Mouse (Mus musculus): ENCODE data around the gene Cideb. TPM values are rescaled to one million over a fixed set of nuclear protein-coding genes. Genes with fewer than 3 reads are reported as not detected.
"Not testable (repeated sequence)": the region's sequence is repeated elsewhere in the genome, so short reads cannot be mapped to it uniquely, and the experiment has no call there.

Cideb gene
- polyA plus RNA-seq, 1 experiment from 2014 or later = 0.24 TPM

GRCm38 (mm10) chr14:55760156-55760555 is 1.9 kb upstream of the Cideb start:
- peak overlapping the region; percentile 34 for H3K4me3 ChIP-seq

GRCm38 (mm10) chr14:55757566-55757965 is 692 bp downstream of the Cideb start:
- WGBS = 88% methylated on average over 6 of the region's 6 CpGs
- peaks cover 44% of the 10 kb centered on the region for H3K36me3 ChIP-seq
- peaks cover 15% of the 10 kb centered on the region for H3K4me1 ChIP-seq
- no peak overlapping the region for H3K4me3 ChIP-seq
- H3K9me3 ChIP-seq (replicated peaks) = no peaks in the 10 kb centered on the region
- no peak for DNase-seq (ENCODE audit: low spot score)
- H3K27ac ChIP-seq = no peak overlapping the region
- H3K27me3 ChIP-seq (ENCODE audit: low read depth, poor library complexity, severe bottlenecking) = peaks cover 21% of the 10 kb centered on the region

More at GRCm38 (mm10) chr14:55760156-55760555, 1.9 kb upstream of the Cideb start:
- not testable (repeated sequence) for H3K9me3 ChIP-seq (replicated peaks); H3K27ac ChIP-seq
- DNase-seq (ENCODE audit: low spot score) = peak; percentile 88
- Histone ChIP-seq H3K36me3 (peaks cover 18% of the 10 kb centered on the region), H3K4me1 (peaks cover 18% of the 10 kb centered on the region), H3K27me3 (ENCODE audit: low read depth, poor library complexity, severe bottlenecking) (peaks cover 47% of the 10 kb centered on the region)
- under 1% methylated on average over 6 of the region's 6 CpGs for WGBS

GRCm38 (mm10) chr14:55747051-55747847 is 11.0 kb downstream of the Cideb start:
- no peaks in the 10 kb centered on the region for H3K27me3 ChIP-seq (ENCODE audit: low read depth, poor library complexity, severe bottlenecking)
- peak overlapping the region; percentile 94; the same call in 1 of the 2 replicates for H3K4me3 ChIP-seq
- 92% methylated on average over 10 of the region's 10 CpGs for WGBS
- H3K36me3 ChIP-seq = peaks cover 55% of the 10 kb centered on the region
- no peak overlapping the region for H3K27ac ChIP-seq
- H3K9me3 ChIP-seq (replicated peaks) = no peaks in the 10 kb centered on the region
- peaks cover 31% of the 10 kb centered on the region for H3K4me1 ChIP-seq
- no peak for DNase-seq (ENCODE audit: low spot score)

GRCm38 (mm10) chr14:55745861-55746237 is 12.4 kb downstream of the Cideb start:
- H3K4me1 ChIP-seq = peaks cover 31% of the 10 kb centered on the region
- H3K9me3 ChIP-seq (replicated peaks) = no peaks in the 10 kb centered on the region
- no peaks in the 10 kb centered on the region for H3K27me3 ChIP-seq (ENCODE audit: low read depth, poor library complexity, severe bottlenecking)
- H3K36me3 ChIP-seq = peaks cover 49% of the 10 kb centered on the region
- peak overlapping the region; percentile 87 for H3K27ac ChIP-seq
- peak overlapping the region; percentile 94 for H3K4me3 ChIP-seq
- under 1% methylated on average over 31 of the region's 31 CpGs for WGBS
- no peak for DNase-seq (ENCODE audit: low spot score)

- Histone ChIP-seq H3K27me3 (ENCODE audit: low read depth, poor library complexity, severe bottlenecking) (no peaks in the 10 kb centered on the region), H3K4me1 (peaks cover 31% of the 10 kb centered on the region), H3K9me3 (replicated peaks) (no peaks in the 10 kb centered on the region), H3K36me3 (peaks cover 49% of the 10 kb centered on the region), H3K27ac (peak within 1 kb of the TSS; percentile 87), H3K4me3 (peak within 1 kb of the TSS; percentile 94)
- 2% methylated on average over 48 of the region's 48 CpGs for WGBS
- DNase-seq (ENCODE audit: low spot score) = peak; percentile 98
These were observed 12.9 kb downstream of the Cideb start, which contains the start of the genes Dhrs1 and Nop9 for GRCm38 (mm10) chr14:55745180-55745860. TSS of gene Dhrs1 (minus strand) at chr14:55745690. TSS of gene Nop9 (plus strand) at chr14:55745693.

- 24% methylated on average over 10 of the region's 10 CpGs for WGBS
- H3K36me3 ChIP-seq = peaks cover 48% of the 10 kb centered on the region
- H3K27me3 ChIP-seq (ENCODE audit: low read depth, poor library complexity, severe bottlenecking) = no peaks in the 10 kb centered on the region
- no peaks in the 10 kb centered on the region for H3K9me3 ChIP-seq (replicated peaks)
- 0 out of 2 replicates have a peak overlapping the region, but pooled peaks have one; percentile 4 for H3K4me3 ChIP-seq
- H3K4me1 ChIP-seq = peaks cover 31% of the 10 kb centered on the region
- peak; percentile 91 for DNase-seq (ENCODE audit: low spot score)
- no peak overlapping the region for H3K27ac ChIP-seq
These were observed 14.5 kb downstream of the Cideb start for GRCm38 (mm10) chr14:55743711-55744110.

GRCm38 (mm10) chr14:55737086-55737687 is 21.1 kb downstream of the Cideb start:
- H3K4me3 ChIP-seq = no peak overlapping the region
- DNase-seq (ENCODE audit: low spot score) = no peak
- 90% methylated on average over 9 of the region's 9 CpGs for WGBS
- no peaks in the 10 kb centered on the region for H3K27me3 ChIP-seq (ENCODE audit: low read depth, poor library complexity, severe bottlenecking)
- H3K27ac ChIP-seq = no peak overlapping the region
- no peaks in the 10 kb centered on the region for H3K9me3 ChIP-seq (replicated peaks)
- H3K36me3 ChIP-seq = peaks cover 32% of the 10 kb centered on the region
- no peaks in the 10 kb centered on the region for H3K4me1 ChIP-seq

GRCm38 (mm10) chr14:55735758-55736157 is 22.5 kb downstream of the Cideb start:
- 93% methylated on average over 4 of the region's 4 CpGs for WGBS
- Histone ChIP-seq H3K27ac (no peak overlapping the region), H3K4me1 (no peaks in the 10 kb centered on the region), H3K36me3 (peaks cover 24% of the 10 kb centered on the region), H3K27me3 (ENCODE audit: low read depth, poor library complexity, severe bottlenecking) (peaks cover 7% of the 10 kb centered on the region; the same call in 1 of the 2 replicates), H3K9me3 (replicated peaks) (no peaks in the 10 kb centered on the region), H3K4me3 (no peak overlapping the region)
- no peak for DNase-seq (ENCODE audit: low spot score)

GRCm38 (mm10) chr14:55735334-55735733 is 22.9 kb downstream of the Cideb start:
- Histone ChIP-seq H3K27me3 (ENCODE audit: low read depth, poor library complexity, severe bottlenecking) (peaks cover 10% of the 10 kb centered on the region; the same call in 1 of the 2 replicates), H3K36me3 (peaks cover 20% of the 10 kb centered on the region), H3K9me3 (replicated peaks) (no peaks in the 10 kb centered on the region), H3K27ac (no peak overlapping the region), H3K4me1 (no peaks in the 10 kb centered on the region), H3K4me3 (no peak overlapping the region)
- no peak for DNase-seq (ENCODE audit: low spot score)
- 79% methylated on average over 3 of the region's 3 CpGs for WGBS

GRCm38 (mm10) chr14:55734869-55735268 is 23.4 kb downstream of the Cideb start:
- no peaks in the 10 kb centered on the region for H3K4me1 ChIP-seq
- no peak overlapping the region for H3K27ac ChIP-seq
- H3K27me3 ChIP-seq (ENCODE audit: low read depth, poor library complexity, severe bottlenecking) = peaks cover 10% of the 10 kb centered on the region; the same call in 1 of the 2 replicates
- no peak for DNase-seq (ENCODE audit: low spot score)
- 81% methylated on average over 7 of the region's 7 CpGs for WGBS
- H3K4me3 ChIP-seq = no peak overlapping the region
- H3K36me3 ChIP-seq = peaks cover 15% of the 10 kb centered on the region
- no peaks in the 10 kb centered on the region for H3K9me3 ChIP-seq (replicated peaks)

GRCm38 (mm10) chr14:55733889-55734288 is 24.4 kb downstream of the Cideb start:
- Histone ChIP-seq H3K27me3 (ENCODE audit: low read depth, poor library complexity, severe bottlenecking) (peaks cover 10% of the 10 kb centered on the region; the same call in 1 of the 2 replicates), H3K4me1 (no peaks in the 10 kb centered on the region), H3K36me3 (peaks cover 6% of the 10 kb centered on the region), H3K4me3 (no peak overlapping the region), H3K9me3 (replicated peaks) (no peaks in the 10 kb centered on the region), H3K27ac (no peak overlapping the region)
- no peak for DNase-seq (ENCODE audit: low spot score)
- 79% methylated on average over 10 of the region's 10 CpGs for whole genome bisulfite sequencing

- H3K9me3 ChIP-seq (replicated peaks) = no peaks in the 10 kb centered on the region
- no peak for DNase-seq (ENCODE audit: low spot score)
- H3K4me3 ChIP-seq = no peak overlapping the region
- no peaks in the 10 kb centered on the region for H3K36me3 ChIP-seq
- H3K27ac ChIP-seq = no peak overlapping the region
- peaks cover 10% of the 10 kb centered on the region for H3K27me3 ChIP-seq (ENCODE audit: low read depth, poor library complexity, severe bottlenecking)
- 78% methylated on average over 7 of the region's 7 CpGs for WGBS
- no peaks in the 10 kb centered on the region for H3K4me1 ChIP-seq
These were observed 27.7 kb downstream of the Cideb start for GRCm38 (mm10) chr14:55730531-55731032.

All from limb, embryonic 10.5 days (tissue).